Mouse (Mus musculus) CH12F3 (cell line): ENCODE data around the gene Prdx4.
"Not testable (repeated sequence)": the region's sequence is repeated elsewhere in the genome, so short reads cannot be mapped to it uniquely, and the experiment has no call there.

ENCODE experiments used
- in situ Hi-C: fragments of 300-500 bp; cut with MboI; formaldehyde crosslinking; loops from 2 replicates; pipeline ENCODE4 v1.14.3; 2020; ENCODE audit warnings: low sequenced_read_pairs

Gene Prdx4

GRCm38 (mm10) chrX:155340654-155341053, at the start of gene Prdx4:
Gene Prdx4, minus strand, starts transcription at chrX:155340754.
- in situ Hi-C loops: no loop called here

DNA sequence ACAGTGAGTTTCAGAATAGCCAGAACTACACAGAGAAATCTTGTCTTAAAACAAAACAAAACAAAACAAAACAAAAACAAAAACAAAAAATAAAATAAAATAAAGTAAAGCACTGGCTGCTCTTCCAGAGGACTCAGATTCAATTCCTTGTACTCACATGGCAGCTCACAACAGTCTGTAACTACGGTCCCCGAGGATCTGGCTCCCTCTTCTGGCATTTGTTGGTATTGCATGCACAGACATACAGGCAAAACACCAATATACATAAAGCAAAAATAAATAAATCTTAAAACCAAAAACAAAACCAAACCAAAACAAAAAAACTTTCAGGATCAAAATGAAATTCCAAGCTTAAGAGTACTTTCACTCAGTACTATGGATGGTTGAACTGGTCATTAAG, 36.0 kb upstream of the Prdx4 start:
- in situ Hi-C loops: no loop called here

DNA sequence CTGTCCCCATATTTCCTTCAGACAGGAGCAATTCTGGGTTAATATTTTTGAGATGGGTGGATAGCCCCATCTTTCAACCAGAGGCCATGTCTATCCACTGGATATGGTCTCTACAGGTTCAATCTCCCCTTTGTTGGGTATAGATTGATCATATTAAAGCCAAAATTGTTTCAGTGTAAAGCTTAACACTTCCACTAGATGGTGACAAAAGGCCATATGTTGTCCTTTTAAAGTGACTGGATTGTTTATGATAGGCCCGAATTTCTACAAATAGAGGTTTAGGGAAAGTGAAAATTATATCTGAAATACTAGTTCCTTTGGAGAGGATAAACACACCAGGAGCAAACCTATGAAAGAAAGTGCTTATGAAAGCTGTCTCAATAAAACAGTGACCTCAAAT, 34.9 kb upstream of the Prdx4 start:
- in situ Hi-C loops: no loop called here

- in situ Hi-C loops: not testable (repeated sequence)
Measured at GRCm38 (mm10) chrX:155370110-155370509, 29.6 kb upstream of the Prdx4 start.

DNA sequence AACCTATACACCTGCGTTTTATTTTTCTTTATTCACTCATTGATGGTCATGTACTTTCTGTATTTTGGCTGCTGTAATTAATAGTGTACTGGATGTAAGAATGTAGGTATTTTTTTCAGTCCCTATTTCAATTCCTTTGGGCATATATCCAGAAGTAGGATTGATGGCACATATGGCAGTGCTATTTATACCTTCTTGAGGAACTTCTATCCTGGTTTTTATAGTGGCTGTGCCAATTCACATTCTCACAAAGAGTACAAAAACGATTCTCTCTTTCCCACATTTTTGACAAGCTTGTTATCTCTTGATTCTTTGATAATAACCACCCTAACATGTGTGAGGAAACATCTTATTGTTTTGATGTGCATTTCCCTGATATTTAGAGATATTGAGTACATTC, 24.5 kb upstream of the Prdx4 start:
- in situ Hi-C loops: no loop called here

DNA sequence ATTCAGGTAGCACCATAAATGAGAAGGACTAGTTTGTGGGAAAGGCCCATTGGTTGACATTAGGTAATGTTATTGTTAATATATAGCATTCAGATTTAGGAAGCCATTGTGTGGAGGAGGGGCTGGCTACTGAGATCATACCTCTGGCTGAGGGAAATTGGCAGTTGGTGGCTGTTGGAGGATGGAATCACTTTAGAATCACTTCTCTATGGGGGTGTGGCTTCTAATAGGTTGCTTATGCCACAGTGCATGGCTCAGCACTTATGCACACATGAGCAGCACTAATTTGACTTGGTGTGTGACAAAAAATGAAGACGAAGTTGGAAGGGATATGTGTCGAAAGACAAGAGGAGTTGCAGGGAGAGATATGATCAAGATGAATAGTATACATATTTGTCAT, 5.7 kb upstream of the Prdx4 start:
- in situ Hi-C loops: no loop called here

DNA sequence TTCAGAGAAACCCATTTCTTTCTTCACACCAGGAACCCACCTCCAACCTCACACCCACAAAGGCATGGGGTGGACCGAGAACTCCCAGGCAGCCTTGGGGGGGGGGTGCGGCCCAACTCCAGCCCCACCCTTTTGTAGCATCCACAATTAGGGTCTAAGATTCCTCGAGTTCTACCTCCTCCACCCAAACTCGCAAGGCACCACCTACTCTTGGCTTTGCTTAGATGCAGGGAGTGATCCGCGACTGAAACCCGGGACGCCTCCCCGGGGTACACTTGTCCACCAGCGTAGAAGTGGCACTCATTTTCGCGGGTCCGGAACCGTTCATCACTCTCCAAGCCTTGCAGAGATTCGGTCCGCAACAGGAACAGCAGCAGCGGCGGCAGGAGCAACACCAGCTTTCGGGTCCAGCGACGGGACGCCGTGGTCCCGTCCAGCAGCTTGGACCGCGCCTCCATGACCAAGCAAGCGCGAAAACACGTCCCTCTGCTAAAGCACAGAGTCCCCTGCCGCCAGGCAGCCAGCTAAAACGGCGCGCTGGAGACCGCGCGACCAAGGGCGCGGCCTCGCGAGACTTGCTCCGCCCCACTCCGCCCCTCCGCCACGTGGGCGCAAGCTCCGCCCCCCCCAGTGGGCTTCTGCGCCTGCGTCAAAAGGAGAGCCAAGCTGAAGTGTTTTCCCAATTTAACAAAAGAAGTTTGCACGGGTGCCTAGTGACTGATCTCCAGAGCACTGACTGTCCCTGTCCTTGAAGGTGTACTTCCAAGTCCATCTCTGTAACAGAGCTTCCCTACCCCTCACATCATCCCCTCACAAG, 2.4 kb downstream of the Prdx4 start:
- in situ Hi-C loops: no loop called here

DNA sequence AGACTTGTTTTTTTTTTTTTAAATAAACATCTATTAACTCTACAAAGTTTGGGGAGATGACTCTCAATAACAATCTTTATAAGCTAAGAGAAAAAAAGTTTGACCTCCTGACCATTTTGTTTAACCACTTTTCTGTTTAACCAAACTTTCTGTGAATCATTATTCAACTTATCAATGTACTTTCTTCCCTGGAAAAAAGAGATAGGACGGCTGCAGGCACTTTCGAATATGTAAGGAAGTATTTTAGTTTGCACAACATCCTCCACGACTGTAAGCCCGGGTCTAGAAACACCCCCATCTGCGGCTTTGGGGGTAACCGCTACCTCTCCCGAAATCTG, 3.0 kb downstream of the Prdx4 start:
- in situ Hi-C loops: no loop called here

- in situ Hi-C loops: loop anchor here (25.0 kb wide), 1 partner anchor 181 kb away; the partner anchor contains the start of gene Cldn34b2
Measured at GRCm38 (mm10) chrX:155318005-155318404, 22.5 kb downstream of the Prdx4 start.

- in situ Hi-C loops: loop anchor here (25.0 kb wide), 1 partner anchor 169 kb away; the partner anchor contains the start of gene Cldn34b2
Measured at GRCm38 (mm10) chrX:155306390-155306789, 34.2 kb downstream of the Prdx4 start.

DNA sequence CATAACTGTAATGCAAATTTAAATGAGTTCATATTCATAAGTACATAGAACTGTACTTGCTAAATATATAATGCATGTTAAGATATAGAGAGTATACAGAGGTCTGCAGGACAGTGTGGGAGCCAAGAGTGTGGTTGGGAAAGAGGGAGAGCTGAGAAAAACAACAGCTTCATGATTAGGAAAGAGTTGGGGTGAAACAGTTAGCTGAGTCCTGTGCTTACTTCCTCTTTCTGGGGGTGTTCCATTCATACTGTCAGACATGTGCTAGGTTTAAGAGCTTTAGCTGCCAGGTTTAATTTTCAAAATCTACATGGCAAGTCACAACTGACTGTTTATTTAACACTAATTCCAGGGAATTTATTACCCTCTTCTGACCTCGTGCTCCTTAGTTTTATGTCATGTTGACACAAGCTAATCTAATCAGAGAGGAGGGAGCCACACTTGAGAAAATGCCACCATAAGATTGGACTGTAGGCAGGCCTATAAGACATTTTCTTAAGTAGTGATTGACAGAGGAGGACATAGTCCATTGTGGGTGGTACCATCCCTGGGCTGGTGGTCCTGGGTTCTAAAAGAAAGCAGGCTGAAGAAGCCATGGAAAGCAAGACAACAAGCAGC, 60.0 kb downstream of the Prdx4 start:
- in situ Hi-C loops: no loop called here

GRCm38 (mm10) chrX:155278483-155278882, 62.1 kb downstream of the Prdx4 start:
- in situ Hi-C loops: no loop called here
